Mouse (Mus musculus): Measurements from ENCODE around the gene Ergic3.

Gene Ergic3

GRCm38 (mm10) chr2:156007888-156008532, at the start of gene Ergic3, which contains the start of gene 6430550D23Rik:
Gene Ergic3, plus strand, starts transcription at chr2:156008045.
Gene 6430550D23Rik, minus strand, starts transcription at chr2:156007977.
- peak; percentile 97 for DNase-seq (ENCODE audit: low read depth, low spot score)

- no peak for DNase-seq (ENCODE audit: low read depth, low spot score)
Observed at GRCm38 (mm10) chr2:155959981-155960380, 47.9 kb upstream of the Ergic3 start.

- no peak for DNase-seq (ENCODE audit: low read depth, low spot score)
Observed at GRCm38 (mm10) chr2:155961862-155962261, 46.0 kb upstream of the Ergic3 start.

- DNase-seq (ENCODE audit: low read depth, low spot score): no peak
Observed at GRCm38 (mm10) chr2:155962991-155963390, 44.9 kb upstream of the Ergic3 start.

GRCm38 (mm10) chr2:155973348-155973747, 34.5 kb upstream of the Ergic3 start:
- no peak for DNase-seq (ENCODE audit: low read depth, low spot score)

GRCm38 (mm10) chr2:155974087-155974731, 33.6 kb upstream of the Ergic3 start:
- DNase-seq (ENCODE audit: low read depth, low spot score): no peak

GRCm38 (mm10) chr2:155979328-155979991, 28.4 kb upstream of the Ergic3 start:
- no peak for DNase-seq (ENCODE audit: low read depth, low spot score)

- no peak for DNase-seq (ENCODE audit: low read depth, low spot score)
Observed at GRCm38 (mm10) chr2:155985776-155986175, 22.1 kb upstream of the Ergic3 start.

- no peak for DNase-seq (ENCODE audit: low read depth, low spot score)
Observed at GRCm38 (mm10) chr2:155987131-155987530, 20.7 kb upstream of the Ergic3 start.

- no peak for DNase-seq (ENCODE audit: low read depth, low spot score)
Observed at GRCm38 (mm10) chr2:155989085-155989484, 18.8 kb upstream of the Ergic3 start.

- DNase-seq (ENCODE audit: low read depth, low spot score): no peak
Observed at GRCm38 (mm10) chr2:155991151-155991550, 16.7 kb upstream of the Ergic3 start.

- no peak for DNase-seq (ENCODE audit: low read depth, low spot score)
Observed at GRCm38 (mm10) chr2:155991863-155992321, 16.0 kb upstream of the Ergic3 start.

- DNase-seq (ENCODE audit: low read depth, low spot score): no peak
Observed at GRCm38 (mm10) chr2:156005393-156005792, 2.5 kb upstream of the Ergic3 start.

- no peak for DNase-seq (ENCODE audit: low read depth, low spot score)
Observed at GRCm38 (mm10) chr2:156018106-156018505, 10.3 kb downstream of the Ergic3 start.

- no peak for DNase-seq (ENCODE audit: low read depth, low spot score)
Observed at GRCm38 (mm10) chr2:156021219-156021618, 13.4 kb downstream of the Ergic3 start.

- DNase-seq (ENCODE audit: low read depth, low spot score): no peak
Observed at GRCm38 (mm10) chr2:156021765-156022164, 13.9 kb downstream of the Ergic3 start.

GRCm38 (mm10) chr2:156025482-156025881, 17.6 kb downstream of the Ergic3 start:
- DNase-seq (ENCODE audit: low read depth, low spot score): no peak

- no peak for DNase-seq (ENCODE audit: low read depth, low spot score)
Observed at GRCm38 (mm10) chr2:156039390-156039789, 31.5 kb downstream of the Ergic3 start.

- DNase-seq (ENCODE audit: low read depth, low spot score): no peak
Observed at GRCm38 (mm10) chr2:156042903-156043302, 35.1 kb downstream of the Ergic3 start.

- DNase-seq (ENCODE audit: low read depth, low spot score): no peak
Observed at GRCm38 (mm10) chr2:156047929-156048328, 40.1 kb downstream of the Ergic3 start.

- no peak for DNase-seq (ENCODE audit: low read depth, low spot score)
Observed at GRCm38 (mm10) chr2:156052816-156053215, 45.0 kb downstream of the Ergic3 start, which contains the start of gene Fer1l4. Gene Fer1l4, minus strand, starts transcription at chr2:156052947.

All from embryo, embryonic 11.5 days (tissue).